Mouse (Mus musculus) intestine, postnatal 0 days (tissue): Measurements from ENCODE around the gene Adcy10. TPM values are rescaled to one million over a fixed set of nuclear protein-coding genes. Genes with fewer than 3 reads are reported as not detected.

Experiments
- ATAC-seq: fragments of 200-750 bp; cut with Nextera tagmentation; 2 replicates; pipeline ENCODE4 v1.8.0; 2017; ENCODE audit warnings: mild to moderate bottlenecking, moderate TSS enrichment, moderate library complexity
- H3K27ac ChIP-seq: fragments of 300-500 bp; sonication (generic); 2 replicates; pipeline ENCODE4 v1.5.1; 2014; ENCODE audit warnings: mild to moderate bottlenecking, low read depth, low read length, moderate library complexity
- H3K27me3 ChIP-seq: fragments of 300-500 bp; sonication (generic); replicated peaks from 2 replicates; pipeline ENCODE4 v1.6.1; 2014; ENCODE audit warnings: low read length, mixed read lengths; ENCODE audit not compliant: control insufficient read depth, insufficient read depth
- H3K36me3 ChIP-seq: fragments of 300-500 bp; sonication (generic); 2 replicates; pipeline ENCODE4 v1.6.1; 2014; ENCODE audit warnings: mild to moderate bottlenecking, moderate library complexity; ENCODE audit not compliant: control insufficient read depth, insufficient read depth
- H3K4me1 ChIP-seq: fragments of 300-500 bp; sonication (generic); replicated peaks from 2 replicates; pipeline ENCODE4 v1.6.1; 2014; ENCODE audit warnings: antibody characterized with exemption, low read length, mixed read lengths; ENCODE audit not compliant: control insufficient read depth, insufficient read depth
- H3K4me2 ChIP-seq: fragments of 300-500 bp; sonication (generic); replicated peaks from 2 replicates; pipeline ENCODE4 v1.6.1; 2014; ENCODE audit warnings: low read depth, mild to moderate bottlenecking, moderate library complexity
- H3K4me3 ChIP-seq: fragments of 300-500 bp; sonication (generic); 2 replicates; pipeline ENCODE4 v1.5.1; 2014; ENCODE audit warnings: low read depth, low read length
- H3K9ac ChIP-seq: fragments of 300-500 bp; sonication (generic); 2 replicates; pipeline ENCODE4 v1.6.1; 2014; ENCODE audit warnings: mild to moderate bottlenecking, low read depth, low read length
- H3K9me3 ChIP-seq: fragments of 300-500 bp; sonication (generic); 2 replicates; pipeline ENCODE4 v1.6.1; 2016; ENCODE audit warnings: mixed run types; ENCODE audit not compliant: control insufficient read depth
- CTCF ChIP-seq: sonication (generic); IDR thresholded peaks from 2 replicates; pipeline ENCODE4 v1.5.1; 2016; ENCODE audit warnings: low read depth, mild to moderate bottlenecking, control low read depth, antibody characterized with exemption, moderate library complexity
- WGBS: fragments of 180-500 bp; shearing (Covaris S2); extraction: QIAGEN DNeasy Blood & Tissue Kit; methylation state at CpG from one replicate; pipeline ENCODE4 v1.1.7; 2014; 5-methylcytosine and 5-hydroxymethylcytosine counted together
- polyA plus RNA-seq: library from polyadenylated mRNA; unstranded; fragments of >200 nt; fragmentation: Nextera tagmentation; extraction: Ambion mirVana; gene quantifications from 2 replicates; pipeline ENCODE4 v1.2.1, GENCODE M21; 2015

Adcy10 gene
- polyA plus RNA-seq, 1 experiment from 2014 or later, result not detected

DNA sequence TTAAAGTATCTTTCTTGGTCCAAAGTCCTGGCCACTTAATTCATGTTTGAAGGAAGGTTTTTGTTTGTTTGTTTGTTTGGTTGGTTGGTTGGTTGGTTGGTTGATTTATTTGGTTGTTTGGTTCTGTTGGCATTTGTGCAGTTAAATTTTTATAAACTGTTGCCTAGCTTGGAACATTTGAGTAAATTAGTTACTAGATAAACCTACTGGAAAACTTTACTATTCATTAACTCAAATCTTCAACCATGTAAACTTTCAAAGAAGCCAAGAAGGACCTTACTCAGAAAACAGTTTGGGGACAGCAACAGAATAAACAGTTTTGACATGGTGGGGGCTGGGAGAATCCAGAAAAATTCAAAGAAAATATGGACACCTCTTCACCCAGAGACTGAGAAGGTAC is 16.0 kb upstream of the Adcy10 start:
- no peaks in the 10 kb centered on the region for H3K27me3 ChIP-seq
- H3K4me2 ChIP-seq, result no peak overlapping the region
- H3K4me1 ChIP-seq, result no peaks in the 10 kb centered on the region
- no peak overlapping the region for H3K27ac ChIP-seq
- no peaks in the 10 kb centered on the region for H3K36me3 ChIP-seq
- TF ChIP-seq CTCF, result no peak
- H3K9ac ChIP-seq, result no peak overlapping the region
- no peaks in the 10 kb centered on the region for H3K9me3 ChIP-seq
- no peak for ATAC-seq
- no peak overlapping the region for H3K4me3 ChIP-seq

DNA sequence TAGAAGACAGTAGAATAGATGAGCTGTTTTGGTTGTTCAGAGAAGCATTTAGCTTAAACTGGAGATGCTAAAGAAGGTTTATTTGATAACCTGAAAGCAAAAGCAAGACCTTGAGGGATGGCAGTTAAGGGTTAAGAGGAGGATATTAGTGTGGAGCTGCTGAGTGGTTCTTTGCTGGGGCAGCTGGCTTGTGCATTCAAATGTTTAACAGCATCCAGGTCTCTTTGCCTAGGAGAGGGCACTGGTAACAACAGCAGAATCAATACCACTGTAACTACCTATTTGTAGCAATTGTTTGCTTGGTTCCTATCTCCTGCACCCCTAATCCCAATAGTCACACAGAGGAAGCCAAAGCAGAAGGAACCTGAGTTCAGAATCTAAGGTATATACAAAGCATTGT is 15.3 kb upstream of the Adcy10 start:
- TF ChIP-seq CTCF, result no peak
- no peak overlapping the region for H3K27ac ChIP-seq
- no peak overlapping the region for H3K9ac ChIP-seq

DNA sequence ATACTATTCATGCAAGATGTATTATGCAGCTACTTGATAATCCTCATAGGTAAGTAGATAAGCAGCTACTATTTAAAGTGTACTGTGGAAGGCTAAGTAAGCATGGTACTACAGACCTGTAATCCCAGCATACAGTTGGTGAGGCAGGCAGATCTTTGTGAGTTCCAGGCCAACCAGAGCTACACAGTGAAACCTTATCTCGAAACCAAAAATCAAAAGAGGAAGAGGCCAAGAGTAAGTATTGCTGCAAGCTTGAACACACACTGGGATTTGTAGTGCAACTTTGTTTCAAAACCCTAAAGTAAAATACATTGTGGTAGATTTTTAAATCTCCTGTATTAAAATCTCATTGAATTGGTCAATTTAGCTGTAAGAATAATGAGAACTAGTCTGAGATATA is 13.5 kb upstream of the Adcy10 start:
- Histone ChIP-seq H3K4me1 (no peaks in the 10 kb centered on the region), H3K9me3 (no peaks in the 10 kb centered on the region), H3K27me3 (no peaks in the 10 kb centered on the region), H3K9ac (no peak overlapping the region), H3K4me2 (no peak overlapping the region), H3K4me3 (no peak overlapping the region), H3K36me3 (no peaks in the 10 kb centered on the region), H3K27ac (no peak overlapping the region)
- 95% methylated on average over 1 of the region's 1 CpGs for WGBS
- TF ChIP-seq CTCF, result no peak
- no peak for ATAC-seq

More for the DNA sequence above, 15.3 kb upstream of the Adcy10 start:
- no peaks in the 10 kb centered on the region for H3K27me3 ChIP-seq
- H3K4me2 ChIP-seq, result no peak overlapping the region
- no peak overlapping the region for H3K4me3 ChIP-seq
- H3K4me1 ChIP-seq, result no peaks in the 10 kb centered on the region
- no peak for ATAC-seq
- no peaks in the 10 kb centered on the region for H3K36me3 ChIP-seq
- H3K9me3 ChIP-seq, result no peaks in the 10 kb centered on the region

DNA sequence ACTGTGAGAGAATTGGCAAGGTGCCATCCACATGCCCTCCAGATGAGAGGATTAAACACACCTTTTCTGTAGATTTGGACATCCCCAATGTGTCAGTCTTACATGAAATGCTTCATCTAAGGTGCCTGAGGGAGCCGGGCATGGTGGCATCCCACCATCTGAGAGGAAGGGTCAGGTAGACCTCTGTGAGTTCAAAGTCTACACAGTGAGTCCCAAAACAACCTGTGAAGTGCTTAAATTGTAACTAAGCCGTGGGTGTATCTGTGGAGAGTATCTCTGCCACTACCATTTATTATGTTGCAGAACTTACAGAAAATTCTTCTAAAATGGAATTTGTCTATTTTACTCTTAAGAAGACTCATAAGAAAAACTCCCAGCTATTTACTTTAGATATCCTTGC is 1.1 kb downstream of the Adcy10 start:
- Histone ChIP-seq H3K9ac (no peak overlapping the region), H3K4me3 (no peak overlapping the region), H3K36me3 (peaks cover 13% of the 10 kb centered on the region), H3K27me3 (no peaks in the 10 kb centered on the region), H3K4me2 (no peak overlapping the region), H3K27ac (no peak overlapping the region), H3K4me1 (no peaks in the 10 kb centered on the region), H3K9me3 (no peaks in the 10 kb centered on the region)
- no peak for ATAC-seq
- TF ChIP-seq CTCF, result no peak
- WGBS, result 91% methylated on average over 2 of the region's 2 CpGs

- Histone ChIP-seq H3K36me3 (no peaks in the 10 kb centered on the region), H3K4me2 (no peak overlapping the region), H3K4me3 (no peak overlapping the region), H3K4me1 (no peaks in the 10 kb centered on the region), H3K9me3 (no peaks in the 10 kb centered on the region), H3K27ac (no peak overlapping the region), H3K27me3 (no peaks in the 10 kb centered on the region), H3K9ac (no peak overlapping the region)
- ATAC-seq, result no peak
- 80% methylated on average over 4 of the region's 4 CpGs for WGBS
- no peak for TF ChIP-seq CTCF
Measured at GRCm38 (mm10) chr1:165489197-165489596, 4.2 kb downstream of the Adcy10 start.

- WGBS, result 70% methylated on average over 3 of the region's 3 CpGs
- H3K36me3 ChIP-seq, result no peaks in the 10 kb centered on the region
- H3K27me3 ChIP-seq, result no peaks in the 10 kb centered on the region
- no peak for TF ChIP-seq CTCF
- H3K9me3 ChIP-seq, result no peaks in the 10 kb centered on the region
- no peak for ATAC-seq
- no peak overlapping the region for H3K27ac ChIP-seq
- no peak overlapping the region for H3K9ac ChIP-seq
- H3K4me1 ChIP-seq, result no peaks in the 10 kb centered on the region; the same call in 1 of the 2 replicates
- H3K4me2 ChIP-seq, result no peak overlapping the region
- H3K4me3 ChIP-seq, result no peak overlapping the region
Measured at GRCm38 (mm10) chr1:165498856-165499255, 13.9 kb downstream of the Adcy10 start.
